Comparison of ENCODE assay signal across 9 mouse cellular contexts in genomic region chr9:44724223-44724622, GRCm38 (mm10). TPM values are rescaled to one million over a fixed set of nuclear protein-coding genes. Genes with fewer than 3 reads are reported as not detected.
DNase-seq lines count a peak whose midpoint lies in the region; ATAC-seq and TF ChIP-seq lines count a peak whose summit lies in the region.
"Had no signal": no experiment of that assay in that cellular context is flagged by ENCODE, and none has a peak within 500 bp of the region (broad histone marks: within the 10 kb centered on the region; RNA-seq: fewer than 3 reads in every experiment).

No protein-coding gene starts in this region.

- peak overlapping the region; percentile 81 for H3K27ac ChIP-seq in embryonic facial prominence, embryonic 13.5 days
- H3K27ac ChIP-seq in heart, embryonic 14.5 days (replicated peaks in 1 of 2; ENCODE audit: control insufficient read depth in 1 of 2, insufficient read depth in 1 of 2, low read depth in 2 of 2, low read length in 2 of 2) = 0 out of 4 replicates have a peak overlapping the region, but pooled peaks of 1 of the 2 experiments have one; percentile 66
- H3K27ac ChIP-seq in olfactory bulb, adult 2 months (ENCODE audit: insufficient read depth, low read depth, low read length) = peak overlapping the region; percentile 47
- H3K27ac ChIP-seq: liver, embryonic 15.5 days had no signal

- H3K4me2 ChIP-seq in embryonic facial prominence, embryonic 13.5 days = peak overlapping the region; percentile 26; the same call in 1 of the 2 replicates
- H3K4me2 ChIP-seq in heart, embryonic 14.5 days (ENCODE audit: low read length) = no peak overlapping the region
- H3K4me2 ChIP-seq: liver, embryonic 15.5 days had no signal

- H3K27me3 ChIP-seq in embryonic facial prominence, embryonic 13.5 days = no peaks in the 10 kb centered on the region
- H3K27me3 ChIP-seq in heart, embryonic 14.5 days (ENCODE audit: control insufficient read depth, insufficient read depth, low read length) = no peaks in the 10 kb centered on the region

- no peak for TF ChIP-seq CTCF in olfactory bulb, adult 2 months (IDR thresholded peaks at IDR 0.05; ENCODE audit: insufficient read depth, low read depth, low read length)

- intact Hi-C loops in left cerebral cortex, postnatal 25 days (cut with DNase I) = no loop called here

- no peak overlapping the region for H3K9ac ChIP-seq in embryonic facial prominence, embryonic 13.5 days
- peak overlapping the region; percentile 11; the same call in 1 of the 2 replicates for H3K9ac ChIP-seq in heart, embryonic 14.5 days (ENCODE audit: low read length)
- H3K9ac ChIP-seq: liver, embryonic 15.5 days had no signal

- no peak for TF ChIP-seq POLR2A in olfactory bulb, adult 2 months (IDR thresholded peaks at IDR 0.05; ENCODE audit: insufficient read depth, low read depth, low read length)

- WGBS in embryonic facial prominence, embryonic 13.5 days = 59% methylated on average over 6 of the region's 6 CpGs
- WGBS in heart, embryonic 14.5 days = 56% methylated on average over 6 of the region's 6 CpGs
- 43% methylated on average over 6 of the region's 6 CpGs for WGBS in olfactory bulb, adult 2 months

- H3K4me1 ChIP-seq in embryonic facial prominence, embryonic 13.5 days = peaks cover 79% of the 10 kb centered on the region
- peaks cover 46 to 66% of the 10 kb centered on the region in 2 experiments for H3K4me1 ChIP-seq in heart, embryonic 14.5 days (ENCODE audit: control insufficient read depth in 2 of 2, insufficient read depth in 2 of 2, low read length in 2 of 2)
- H3K4me1 ChIP-seq in olfactory bulb, adult 2 months (ENCODE audit: control insufficient read depth, insufficient read depth, low read length) = peaks cover 54% of the 10 kb centered on the region

- no peak for ATAC-seq in embryonic facial prominence, embryonic 13.5 days (ENCODE audit: insufficient number of reproducible peaks, insufficient read depth, low FRiP score, low TSS enrichment, low read depth)
- ATAC-seq in heart, embryonic 14.5 days (ENCODE audit: insufficient number of reproducible peaks, insufficient read depth, low FRiP score, low read depth) = no peak

- H3K36me3 ChIP-seq in embryonic facial prominence, embryonic 13.5 days = 0 out of 2 replicates have a peak, but pooled peaks cover 2% of the 10 kb centered on the region
- peaks cover 22% of the 10 kb centered on the region; the same call in 1 of the 2 replicates for H3K36me3 ChIP-seq in heart, embryonic 14.5 days (ENCODE audit: control insufficient read depth, insufficient read depth, low read length)
- H3K36me3 ChIP-seq: liver, embryonic 15.5 days had no signal

- peak; percentile 77 for DNase-seq in layer of hippocampus, adult 9-11 months
- no peak for DNase-seq in layer of hippocampus, postnatal 36 days
- DNase-seq in left cerebral cortex, postnatal 25 days (ENCODE audit: low spot score in 2 of 2) = peak; percentile 28 to 67
- DNase-seq in cerebellum, postnatal 36 days = no peak

- no peaks in the 10 kb centered on the region for H3K9me3 ChIP-seq in embryonic facial prominence, embryonic 13.5 days
- no peaks in the 10 kb centered on the region for H3K9me3 ChIP-seq in heart, embryonic 14.5 days (ENCODE audit: control insufficient read depth, low read length)
- H3K9me3 ChIP-seq: liver, embryonic 15.5 days had no signal

- H3K4me3 ChIP-seq in embryonic facial prominence, embryonic 13.5 days = no peak overlapping the region
- H3K4me3 ChIP-seq in heart, embryonic 14.5 days (ENCODE audit: control insufficient read depth in 1 of 2, insufficient read depth in 1 of 2, low read depth in 1 of 2, low read length in 2 of 2) = no peak overlapping the region
- no peak overlapping the region for H3K4me3 ChIP-seq in olfactory bulb, adult 2 months (ENCODE audit: insufficient read depth, low read depth, low read length)
- H3K4me3 ChIP-seq: liver, embryonic 15.5 days had no signal

RNA-seq across cellular contexts. Expression of gene Phldb1, which starts 10.8 kb away (rescaled TPM):
- 10 to 100 TPM; 88.5 to 95.6 TPM for total RNA-seq in layer of hippocampus, postnatal 36 days (2021)
- polyA plus RNA-seq in embryonic facial prominence, embryonic 13.5 days (2015; fragmentation: Nextera tagmentation; extraction: Ambion mirVana) = 37.9 and 38.0 TPM in 2 replicates
- polyA plus RNA-seq in heart, embryonic 14.5 days (2014; fragmentation: Nextera tagmentation; extraction: Ambion mirVana) = 23.2 and 25.4 TPM in 2 replicates
- 10 to 100 TPM; 54.9 to 70.7 TPM for total RNA-seq in left cerebral cortex, postnatal 25 days (2021)
- not detected in 2 replicates for polyA plus RNA-seq in olfactory bulb, adult 2 months (2012; ENCODE audit: insufficient read depth, insufficient read length, low replicate concordance, missing spikeins)

RNA-seq across cellular contexts. Expression of gene Arcn1, which starts 43.4 kb away (rescaled TPM):
- 100 to 1,000 TPM; 104 to 112 TPM for total RNA-seq in layer of hippocampus, postnatal 36 days (2021)
- polyA plus RNA-seq in embryonic facial prominence, embryonic 13.5 days (2015; fragmentation: Nextera tagmentation; extraction: Ambion mirVana) = 192 and 213 TPM in 2 replicates
- 126 and 131 TPM in 2 replicates for polyA plus RNA-seq in heart, embryonic 14.5 days (2014; fragmentation: Nextera tagmentation; extraction: Ambion mirVana)
- 100 to 1,000 TPM in 1 of 2 experiments, 10 to 100 TPM in 1; 98.0 to 103 TPM for total RNA-seq in left cerebral cortex, postnatal 25 days (2021)
- 192 TPM in 1 of 2 replicates, not detected in the other for polyA plus RNA-seq in olfactory bulb, adult 2 months (2012; ENCODE audit: insufficient read depth, insufficient read length, low replicate concordance, missing spikeins)

RNA-seq across cellular contexts. Expression of gene Ift46, which starts 43.5 kb away (rescaled TPM):
- total RNA-seq in layer of hippocampus, postnatal 36 days (2021) = 10 to 100 TPM; 68.1 to 69.1 TPM
- polyA plus RNA-seq in embryonic facial prominence, embryonic 13.5 days (2015; fragmentation: Nextera tagmentation; extraction: Ambion mirVana) = 137 and 149 TPM in 2 replicates
- 67.7 and 73.8 TPM in 2 replicates for polyA plus RNA-seq in heart, embryonic 14.5 days (2014; fragmentation: Nextera tagmentation; extraction: Ambion mirVana)
- total RNA-seq in left cerebral cortex, postnatal 25 days (2021) = 10 to 100 TPM; 68.8 to 83.5 TPM
- polyA plus RNA-seq in olfactory bulb, adult 2 months (2012; ENCODE audit: insufficient read depth, insufficient read length, low replicate concordance, missing spikeins) = not detected in 2 replicates

RNA-seq across cellular contexts. Expression of gene Treh, which starts 51.2 kb away (rescaled TPM):
- total RNA-seq in layer of hippocampus, postnatal 36 days (2021) = not detected
- polyA plus RNA-seq in embryonic facial prominence, embryonic 13.5 days (2015; fragmentation: Nextera tagmentation; extraction: Ambion mirVana) = 0.73 TPM in 1 of 2 replicates, not detected in the other
- not detected in 2 replicates for polyA plus RNA-seq in heart, embryonic 14.5 days (2014; fragmentation: Nextera tagmentation; extraction: Ambion mirVana)
- under 1 TPM; 0.25 to 0.34 TPM for total RNA-seq in left cerebral cortex, postnatal 25 days (2021)
- polyA plus RNA-seq in olfactory bulb, adult 2 months (2012; ENCODE audit: insufficient read depth, insufficient read length, low replicate concordance, missing spikeins) = not detected in 2 replicates
- total RNA-seq: gastrocnemius, postnatal 36 days had no signal
- polyA plus RNA-seq: liver, embryonic 15.5 days had no signal

Comparison
In these comparisons a context has a peak if more than half of its experiments do, and no peak if none do; other contexts are left out.
1. DNase-seq: peak in layer of hippocampus, adult 9-11 months (single experiment) and left cerebral cortex, postnatal 25 days (2 of 2); none in layer of hippocampus, postnatal 36 days (0 of 2) and cerebellum, postnatal 36 days (0 of 2).
2. RNA of gene Ift46, which starts 43.5 kb away (polyA plus RNA-seq): 137 to 149 TPM in embryonic facial prominence, embryonic 13.5 days and 67.7 to 73.8 TPM in heart, embryonic 14.5 days; not detected in olfactory bulb, adult 2 months; every median in the first group is over 10 times any median in the second.